Mouse (Mus musculus) midbrain, embryonic 12.5 days (tissue): ENCODE data around the gene Cd8b1. TPM values are rescaled to one million over a fixed set of nuclear protein-coding genes. Genes with fewer than 3 reads are reported as not detected.
"Not testable (repeated sequence)": the region's sequence is repeated elsewhere in the genome, so short reads cannot be mapped to it uniquely, and the experiment has no call there.

Source experiments
- ATAC-seq: fragments of 200-750 bp; cut with Nextera tagmentation; 2 replicates; pipeline ENCODE4 v1.8.0; 2017; ENCODE audit warnings: low read depth, moderate TSS enrichment, moderate library complexity; ENCODE audit not compliant: low FRiP score
- H3K27ac ChIP-seq: fragments of 300-500 bp; sonication (generic); replicated peaks from 2 replicates; pipeline ENCODE4 v1.5.1; 2016; ENCODE audit warnings: mild to moderate bottlenecking
- H3K27me3 ChIP-seq: fragments of 300-500 bp; sonication (generic); 2 replicates; pipeline ENCODE4 v1.6.1; 2016; ENCODE audit warnings: mild to moderate bottlenecking
- H3K36me3 ChIP-seq: fragments of 300-500 bp; sonication (generic); 2 replicates; pipeline ENCODE4 v1.6.1; 2016
- H3K4me1 ChIP-seq: fragments of 300-500 bp; sonication (generic); 2 replicates; pipeline ENCODE4 v1.6.1; 2016
- H3K4me2 ChIP-seq: fragments of 300-500 bp; sonication (generic); replicated peaks from 2 replicates; pipeline ENCODE4 v1.6.1; 2016; ENCODE audit warnings: mild to moderate bottlenecking, moderate library complexity
- H3K4me3 ChIP-seq: fragments of 300-500 bp; sonication (generic); 2 replicates; pipeline ENCODE4 v1.5.1; 2016; ENCODE audit warnings: mild to moderate bottlenecking
- H3K9ac ChIP-seq: fragments of 300-500 bp; sonication (generic); replicated peaks from 2 replicates; pipeline ENCODE4 v1.6.1; 2016; ENCODE audit warnings: mild to moderate bottlenecking, moderate library complexity
- H3K9me3 ChIP-seq: fragments of 300-500 bp; sonication (generic); 2 replicates; pipeline ENCODE4 v1.6.1; 2016; ENCODE audit warnings: mild to moderate bottlenecking
- WGBS: fragments of 180-500 bp; shearing (Covaris S2); methylation state at CpG from one replicate; pipeline ENCODE4 v1.1.7; 2016; 5-methylcytosine and 5-hydroxymethylcytosine counted together
- polyA plus RNA-seq: library from polyadenylated mRNA; unstranded; fragments of >200 nt; fragmentation: Nextera tagmentation; extraction: Ambion mirVana; gene quantifications from 2 replicates; pipeline ENCODE4 v1.2.1, GENCODE M21; 2016

Cd8b1 gene
- polyA plus RNA-seq, 1 experiment from 2014 or later, result not detected

GRCm38 (mm10) chr6:71330486-71330885 lies 7.9 kb downstream of the Cd8b1 start:
- no peak overlapping the region for H3K4me3 ChIP-seq
- H3K4me1 ChIP-seq, result no peaks in the 10 kb centered on the region
- H3K4me2 ChIP-seq, result no peak overlapping the region
- H3K36me3 ChIP-seq, result no peaks in the 10 kb centered on the region
- no peak overlapping the region for H3K27ac ChIP-seq
- H3K9me3 ChIP-seq, result no peaks in the 10 kb centered on the region
- no peaks in the 10 kb centered on the region for H3K27me3 ChIP-seq
- WGBS, result 88% methylated on average over 7 of the region's 7 CpGs
- H3K9ac ChIP-seq, result no peak overlapping the region
- no peak for ATAC-seq

GRCm38 (mm10) chr6:71331491-71331890 lies 8.9 kb downstream of the Cd8b1 start:
- not testable (repeated sequence) for H3K27ac ChIP-seq, H3K9me3 ChIP-seq, ATAC-seq, H3K4me1 ChIP-seq, H3K9ac ChIP-seq, H3K27me3 ChIP-seq, H3K4me2 ChIP-seq, H3K36me3 ChIP-seq, H3K4me3 ChIP-seq
- 97% methylated on average over 2 of the region's 4 CpGs for WGBS

GRCm38 (mm10) chr6:71332236-71332965 lies 9.8 kb downstream of the Cd8b1 start:
- no peak overlapping the region for H3K9ac ChIP-seq
- WGBS, result 92% methylated on average over 11 of the region's 11 CpGs
- no peaks in the 10 kb centered on the region for H3K4me1 ChIP-seq
- no peak overlapping the region for H3K27ac ChIP-seq
- no peaks in the 10 kb centered on the region for H3K27me3 ChIP-seq
- H3K4me3 ChIP-seq, result no peak overlapping the region
- H3K36me3 ChIP-seq, result no peaks in the 10 kb centered on the region
- no peak overlapping the region for H3K4me2 ChIP-seq
- ATAC-seq, result no peak
- H3K9me3 ChIP-seq, result no peaks in the 10 kb centered on the region

- 68% methylated on average over 3 of the region's 3 CpGs for WGBS
- no peaks in the 10 kb centered on the region for H3K9me3 ChIP-seq
- no peaks in the 10 kb centered on the region for H3K27me3 ChIP-seq
- no peak overlapping the region for H3K4me3 ChIP-seq
- no peak overlapping the region for H3K4me2 ChIP-seq
- no peak overlapping the region for H3K9ac ChIP-seq
- H3K27ac ChIP-seq, result no peak overlapping the region
- H3K36me3 ChIP-seq, result no peaks in the 10 kb centered on the region
- ATAC-seq, result no peak
- H3K4me1 ChIP-seq, result no peaks in the 10 kb centered on the region
Measured at GRCm38 (mm10) chr6:71333031-71333430, 10.4 kb downstream of the Cd8b1 start.

GRCm38 (mm10) chr6:71333578-71334273 lies 11.1 kb downstream of the Cd8b1 start:
- no peaks in the 10 kb centered on the region for H3K27me3 ChIP-seq
- whole genome bisulfite sequencing, result 91% methylated on average over 11 of the region's 11 CpGs
- no peak overlapping the region for H3K4me2 ChIP-seq
- H3K36me3 ChIP-seq, result no peaks in the 10 kb centered on the region
- H3K4me1 ChIP-seq, result no peaks in the 10 kb centered on the region
- no peaks in the 10 kb centered on the region for H3K9me3 ChIP-seq
- H3K27ac ChIP-seq, result no peak overlapping the region
- H3K4me3 ChIP-seq, result no peak overlapping the region
- ATAC-seq, result no peak
- H3K9ac ChIP-seq, result no peak overlapping the region

- no peak overlapping the region for H3K27ac ChIP-seq
- H3K9ac ChIP-seq, result no peak overlapping the region
- H3K4me2 ChIP-seq, result no peak overlapping the region
- 93% methylated on average over 8 of the region's 8 CpGs for WGBS
- H3K36me3 ChIP-seq, result no peaks in the 10 kb centered on the region
- H3K9me3 ChIP-seq, result no peaks in the 10 kb centered on the region
- no peaks in the 10 kb centered on the region for H3K27me3 ChIP-seq
- H3K4me1 ChIP-seq, result no peaks in the 10 kb centered on the region
- no peak overlapping the region for H3K4me3 ChIP-seq
- no peak for ATAC-seq
Measured at GRCm38 (mm10) chr6:71337666-71338065, 15.1 kb downstream of the Cd8b1 start.

GRCm38 (mm10) chr6:71338941-71339340 lies 16.4 kb downstream of the Cd8b1 start:
- Histone ChIP-seq H3K36me3 (no peaks in the 10 kb centered on the region), H3K9ac (no peak overlapping the region), H3K9me3 (no peaks in the 10 kb centered on the region), H3K27me3 (no peaks in the 10 kb centered on the region), H3K4me2 (no peak overlapping the region), H3K4me1 (no peaks in the 10 kb centered on the region), H3K27ac (no peak overlapping the region), H3K4me3 (no peak overlapping the region)
- no peak for ATAC-seq
- 85% methylated on average over 3 of the region's 3 CpGs for WGBS

- Histone ChIP-seq H3K4me2 (no peak overlapping the region), H3K4me1 (no peaks in the 10 kb centered on the region), H3K9me3 (no peaks in the 10 kb centered on the region), H3K27ac (no peak overlapping the region), H3K36me3 (no peaks in the 10 kb centered on the region), H3K27me3 (no peaks in the 10 kb centered on the region), H3K9ac (no peak overlapping the region), H3K4me3 (no peak overlapping the region)
- ATAC-seq, result no peak
- 93% methylated on average over 4 of the region's 4 CpGs for WGBS
Measured at GRCm38 (mm10) chr6:71339351-71339750, 16.8 kb downstream of the Cd8b1 start.

- Histone ChIP-seq H3K4me3 (no peak overlapping the region), H3K9me3 (no peaks in the 10 kb centered on the region), H3K4me2 (no peak overlapping the region), H3K36me3 (no peaks in the 10 kb centered on the region), H3K27me3 (no peaks in the 10 kb centered on the region), H3K9ac (no peak overlapping the region), H3K4me1 (no peaks in the 10 kb centered on the region), H3K27ac (no peak overlapping the region)
- ATAC-seq, result no peak
- 89% methylated on average over 9 of the region's 9 CpGs for WGBS
Measured at GRCm38 (mm10) chr6:71341179-71341578, 18.6 kb downstream of the Cd8b1 start.

GRCm38 (mm10) chr6:71348006-71348405 lies 25.4 kb downstream of the Cd8b1 start:
- WGBS, result 94% methylated on average over 9 of the region's 9 CpGs
- H3K4me3 ChIP-seq, result no peak overlapping the region
- no peak overlapping the region for H3K27ac ChIP-seq
- no peaks in the 10 kb centered on the region for H3K27me3 ChIP-seq
- ATAC-seq, result no peak
- H3K9me3 ChIP-seq, result no peaks in the 10 kb centered on the region; the same call in 1 of the 2 replicates
- no peaks in the 10 kb centered on the region for H3K36me3 ChIP-seq
- H3K4me1 ChIP-seq, result no peaks in the 10 kb centered on the region
- H3K9ac ChIP-seq, result no peak overlapping the region
- H3K4me2 ChIP-seq, result no peak overlapping the region

- no peak overlapping the region for H3K4me2 ChIP-seq
- H3K36me3 ChIP-seq, result no peaks in the 10 kb centered on the region
- no peak overlapping the region for H3K27ac ChIP-seq
- WGBS, result 97% methylated on average over 3 of the region's 3 CpGs
- no peak overlapping the region for H3K4me3 ChIP-seq
- no peak overlapping the region for H3K9ac ChIP-seq
- H3K4me1 ChIP-seq, result no peaks in the 10 kb centered on the region
- H3K9me3 ChIP-seq, result no peaks in the 10 kb centered on the region; the same call in 1 of the 2 replicates
- H3K27me3 ChIP-seq, result no peaks in the 10 kb centered on the region
- no peak for ATAC-seq
Measured at GRCm38 (mm10) chr6:71351201-71351600, 28.6 kb downstream of the Cd8b1 start.

GRCm38 (mm10) chr6:71352201-71352600 lies 29.6 kb downstream of the Cd8b1 start:
- WGBS, result 94% methylated on average over 6 of the region's 6 CpGs
- no peaks in the 10 kb centered on the region for H3K4me1 ChIP-seq
- no peak overlapping the region for H3K9ac ChIP-seq
- no peaks in the 10 kb centered on the region for H3K27me3 ChIP-seq
- no peaks in the 10 kb centered on the region for H3K36me3 ChIP-seq
- H3K9me3 ChIP-seq, result no peaks in the 10 kb centered on the region; the same call in 1 of the 2 replicates
- no peak for ATAC-seq
- no peak overlapping the region for H3K27ac ChIP-seq
- no peak overlapping the region for H3K4me3 ChIP-seq
- H3K4me2 ChIP-seq, result no peak overlapping the region
